Mouse (Mus musculus): ENCODE measurements around the gene Cpn1. TPM values are rescaled to one million over a fixed set of nuclear protein-coding genes. Genes with fewer than 3 reads are reported as not detected.

Gene Cpn1
- polyA plus RNA-seq, 1 experiment from 2014 or later, result 0.33 TPM

DNA sequence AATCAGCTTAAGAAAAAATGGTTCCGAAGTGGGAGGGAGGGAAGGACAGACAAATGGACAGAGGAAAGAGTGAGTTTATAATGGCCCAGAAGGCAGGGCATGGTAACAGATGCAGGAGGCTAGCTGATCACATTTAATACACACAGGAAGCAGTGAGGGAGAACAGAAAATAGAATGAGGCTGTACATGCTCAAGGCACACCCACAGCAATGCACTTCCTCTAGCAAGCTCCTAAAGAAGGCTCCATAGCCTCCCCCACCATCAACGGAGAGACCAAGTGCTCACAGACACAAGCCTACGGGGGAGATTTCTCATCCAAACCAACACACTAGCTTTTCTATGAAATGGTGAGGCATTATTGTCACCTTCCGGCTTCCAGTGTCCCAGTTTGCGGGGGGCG is 12.1 kb downstream of the Cpn1 start:
- Histone ChIP-seq H3K27ac (replicated peaks; ENCODE audit: low read depth, low read length) (no peak overlapping the region), H3K9me3 (ENCODE audit: control insufficient read depth, low read length) (no peaks in the 10 kb centered on the region), H3K36me3 (ENCODE audit: control insufficient read depth, insufficient read depth, low read length) (no peaks in the 10 kb centered on the region), H3K4me2 (ENCODE audit: low read depth, low read length) (no peak overlapping the region), H3K4me3 (ENCODE audit: low read depth, low read length) (no peak overlapping the region), H3K4me1 (ENCODE audit: control insufficient read depth, insufficient read depth, low read length) (no peaks in the 10 kb centered on the region), H3K9ac (ENCODE audit: low read depth, low read length) (no peak overlapping the region), H3K27me3 (replicated peaks; ENCODE audit: control insufficient read depth, insufficient read depth, low read length) (no peaks in the 10 kb centered on the region)
- ATAC-seq (ENCODE audit: low read depth) (no peak), DNase-seq (ENCODE audit: low spot score) (no peak)
- 91% methylated on average over 6 of the region's 6 CpGs for WGBS

- no peak overlapping the region for H3K9ac ChIP-seq (ENCODE audit: low read depth, low read length)
- WGBS, result 85% methylated on average over 9 of the region's 9 CpGs
- no peaks in the 10 kb centered on the region for H3K27me3 ChIP-seq (replicated peaks; ENCODE audit: control insufficient read depth, insufficient read depth, low read length)
- DNase-seq (ENCODE audit: low spot score), result no peak
- H3K4me2 ChIP-seq (ENCODE audit: low read depth, low read length), result no peak overlapping the region
- no peaks in the 10 kb centered on the region for H3K4me1 ChIP-seq (ENCODE audit: control insufficient read depth, insufficient read depth, low read length)
- no peak overlapping the region for H3K4me3 ChIP-seq (ENCODE audit: low read depth, low read length)
- no peak for ATAC-seq (ENCODE audit: low read depth)
- no peak overlapping the region for H3K27ac ChIP-seq (replicated peaks; ENCODE audit: low read depth, low read length)
- H3K9me3 ChIP-seq (ENCODE audit: control insufficient read depth, low read length), result no peaks in the 10 kb centered on the region
- H3K36me3 ChIP-seq (ENCODE audit: control insufficient read depth, insufficient read depth, low read length), result no peaks in the 10 kb centered on the region
Observed at GRCm38 (mm10) chr19:43973711-43974110, 12.6 kb downstream of the Cpn1 start.

DNA sequence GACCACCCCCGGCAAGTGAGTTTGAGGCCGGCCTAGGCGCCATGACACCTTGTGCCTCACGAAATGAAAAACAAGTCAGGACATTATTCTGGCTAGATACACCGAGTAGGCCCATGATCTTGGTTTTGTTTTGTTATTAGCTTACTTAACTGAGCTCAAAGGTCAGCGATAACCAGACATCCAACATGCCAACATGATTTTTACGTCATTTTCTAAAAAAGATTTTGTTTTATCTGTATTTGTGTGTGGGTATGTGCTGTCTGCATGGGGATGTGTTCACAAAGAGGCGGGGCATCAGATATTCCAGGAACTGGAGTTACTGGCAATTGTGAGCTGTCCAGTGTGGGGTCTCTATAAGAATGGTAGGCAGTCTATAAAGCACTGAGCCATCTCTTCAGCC is 14.2 kb downstream of the Cpn1 start:
- H3K4me1 ChIP-seq (ENCODE audit: control insufficient read depth, insufficient read depth, low read length), result no peaks in the 10 kb centered on the region
- no peak overlapping the region for H3K4me2 ChIP-seq (ENCODE audit: low read depth, low read length)
- no peaks in the 10 kb centered on the region for H3K27me3 ChIP-seq (replicated peaks; ENCODE audit: control insufficient read depth, insufficient read depth, low read length)
- ATAC-seq (ENCODE audit: low read depth) (no peak), DNase-seq (ENCODE audit: low spot score) (no peak)
- no peak overlapping the region for H3K9ac ChIP-seq (ENCODE audit: low read depth, low read length)
- H3K4me3 ChIP-seq (ENCODE audit: low read depth, low read length), result no peak overlapping the region
- no peaks in the 10 kb centered on the region for H3K9me3 ChIP-seq (ENCODE audit: control insufficient read depth, low read length)
- no peak overlapping the region for H3K27ac ChIP-seq (replicated peaks; ENCODE audit: low read depth, low read length)
- no peaks in the 10 kb centered on the region for H3K36me3 ChIP-seq (ENCODE audit: control insufficient read depth, insufficient read depth, low read length)
- WGBS, result 91% methylated on average over 8 of the region's 8 CpGs

GRCm38 (mm10) chr19:43968436-43969026 is 17.8 kb downstream of the Cpn1 start:
- Histone ChIP-seq H3K27ac (replicated peaks; ENCODE audit: low read depth, low read length) (no peak overlapping the region), H3K9me3 (ENCODE audit: control insufficient read depth, low read length) (no peaks in the 10 kb centered on the region), H3K4me2 (ENCODE audit: low read depth, low read length) (no peak overlapping the region), H3K27me3 (replicated peaks; ENCODE audit: control insufficient read depth, insufficient read depth, low read length) (no peaks in the 10 kb centered on the region), H3K36me3 (ENCODE audit: control insufficient read depth, insufficient read depth, low read length) (no peaks in the 10 kb centered on the region), H3K4me3 (ENCODE audit: low read depth, low read length) (no peak overlapping the region), H3K4me1 (ENCODE audit: control insufficient read depth, insufficient read depth, low read length) (no peaks in the 10 kb centered on the region), H3K9ac (ENCODE audit: low read depth, low read length) (no peak overlapping the region)
- 57% methylated on average over 5 of the region's 11 CpGs for WGBS
- DNase-seq (ENCODE audit: low spot score), result no peak
- no peak for ATAC-seq (ENCODE audit: low read depth)

DNA sequence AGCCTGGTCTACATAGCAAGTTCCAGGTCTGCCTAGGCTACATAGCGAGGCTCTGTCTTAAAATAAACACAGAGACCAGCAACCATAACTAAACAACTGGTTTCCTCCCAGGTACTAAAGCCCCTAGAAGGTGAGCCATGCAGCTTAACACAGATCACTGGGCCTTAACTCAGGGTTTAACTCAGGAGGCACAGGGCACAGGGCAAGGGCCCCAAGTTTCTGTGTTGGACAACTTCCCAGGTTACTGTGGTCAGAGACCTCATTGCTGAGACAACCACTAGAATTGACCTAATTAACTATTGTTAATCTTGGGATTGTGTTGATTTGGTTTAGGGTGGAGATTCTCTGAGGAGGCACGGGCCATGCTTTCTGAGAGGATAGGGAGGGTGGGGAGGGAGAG is 19.9 kb downstream of the Cpn1 start:
- Histone ChIP-seq H3K27me3 (replicated peaks; ENCODE audit: control insufficient read depth, insufficient read depth, low read length) (no peaks in the 10 kb centered on the region), H3K4me2 (ENCODE audit: low read depth, low read length) (no peak overlapping the region)
- 75% methylated on average over 2 of the region's 2 CpGs for WGBS

DNA sequence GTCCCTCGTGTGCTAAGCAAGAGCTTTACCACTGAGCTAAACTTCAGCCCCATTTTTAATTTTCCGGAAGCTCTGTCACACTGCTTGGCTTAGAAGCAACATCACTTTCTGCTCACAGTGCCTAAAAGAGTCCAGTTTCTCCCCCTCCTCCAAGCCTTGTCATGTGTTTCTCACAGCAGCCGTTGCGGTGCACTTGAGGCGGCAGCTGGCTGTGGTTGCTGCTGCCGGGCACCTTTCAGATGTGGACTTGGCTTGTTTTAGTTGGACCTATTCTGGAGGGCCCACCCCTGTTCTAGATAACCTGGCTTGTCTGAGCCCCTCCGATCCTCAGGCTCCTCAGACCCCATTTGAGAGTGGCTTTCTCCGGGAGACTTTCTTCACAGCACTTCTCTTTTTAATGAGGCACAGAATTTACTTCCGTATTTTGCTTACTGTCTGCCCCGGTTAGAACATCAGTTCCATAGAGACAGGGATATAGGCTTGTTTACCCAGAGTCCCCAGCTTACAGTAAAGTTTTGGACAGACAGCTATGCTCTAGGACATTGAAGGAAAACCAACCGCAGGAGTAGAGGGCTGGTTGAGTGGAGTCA is 20.8 kb downstream of the Cpn1 start:
- Histone ChIP-seq H3K9me3 (ENCODE audit: control insufficient read depth, low read length) (peaks cover 4% of the 10 kb centered on the region; the same call in 1 of the 2 replicates), H3K27me3 (replicated peaks; ENCODE audit: control insufficient read depth, insufficient read depth, low read length) (no peaks in the 10 kb centered on the region), H3K9ac (ENCODE audit: low read depth, low read length) (no peak overlapping the region), H3K4me3 (ENCODE audit: low read depth, low read length) (no peak overlapping the region), H3K27ac (replicated peaks; ENCODE audit: low read depth, low read length) (no peak overlapping the region), H3K4me1 (ENCODE audit: control insufficient read depth, insufficient read depth, low read length) (no peaks in the 10 kb centered on the region), H3K4me2 (ENCODE audit: low read depth, low read length) (no peak overlapping the region), H3K36me3 (ENCODE audit: control insufficient read depth, insufficient read depth, low read length) (no peaks in the 10 kb centered on the region)
- 69% methylated on average over 11 of the region's 11 CpGs for WGBS
- DNase-seq (ENCODE audit: low spot score) (no peak), ATAC-seq (ENCODE audit: low read depth) (no peak)

More for the DNA sequence above, 19.9 kb downstream of the Cpn1 start:
- Histone ChIP-seq H3K9me3 (ENCODE audit: control insufficient read depth, low read length) (no peaks in the 10 kb centered on the region), H3K36me3 (ENCODE audit: control insufficient read depth, insufficient read depth, low read length) (no peaks in the 10 kb centered on the region), H3K4me1 (ENCODE audit: control insufficient read depth, insufficient read depth, low read length) (no peaks in the 10 kb centered on the region), H3K27ac (replicated peaks; ENCODE audit: low read depth, low read length) (no peak overlapping the region), H3K9ac (ENCODE audit: low read depth, low read length) (no peak overlapping the region), H3K4me3 (ENCODE audit: low read depth, low read length) (no peak overlapping the region)
- ATAC-seq (ENCODE audit: low read depth), result no peak
- no peak for DNase-seq (ENCODE audit: low spot score)

GRCm38 (mm10) chr19:43962795-43963194 is 23.6 kb downstream of the Cpn1 start:
- no peak for ATAC-seq (ENCODE audit: low read depth)
- 59% methylated on average over 9 of the region's 9 CpGs for WGBS

DNA sequence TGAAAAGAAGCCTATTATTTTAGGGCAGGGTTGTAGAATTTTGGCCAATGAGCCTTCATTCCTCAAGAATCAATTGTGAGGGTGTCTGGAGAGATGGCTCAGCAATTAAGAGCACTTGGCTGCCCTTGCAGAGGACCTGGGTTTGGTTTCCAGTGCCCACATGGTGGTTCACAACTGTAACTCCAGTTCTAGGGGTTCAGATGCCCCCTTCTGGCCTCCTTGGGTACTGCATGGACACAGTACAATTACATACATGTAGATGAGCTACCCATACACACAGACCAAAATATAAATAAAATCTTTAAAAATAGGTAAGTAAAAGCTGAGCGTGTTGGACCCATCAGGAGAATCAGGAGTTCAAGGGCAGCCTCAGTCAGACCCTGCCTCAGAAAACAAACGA is 25.2 kb downstream of the Cpn1 start:
- Histone ChIP-seq H3K9ac (ENCODE audit: low read depth, low read length) (no peak overlapping the region), H3K4me1 (ENCODE audit: control insufficient read depth, insufficient read depth, low read length) (peaks cover 10% of the 10 kb centered on the region; the same call in 1 of the 2 replicates), H3K27me3 (replicated peaks; ENCODE audit: control insufficient read depth, insufficient read depth, low read length) (no peaks in the 10 kb centered on the region), H3K4me2 (ENCODE audit: low read depth, low read length) (no peak overlapping the region), H3K4me3 (ENCODE audit: low read depth, low read length) (no peak overlapping the region), H3K9me3 (ENCODE audit: control insufficient read depth, low read length) (peaks cover 4% of the 10 kb centered on the region; the same call in 1 of the 2 replicates), H3K36me3 (ENCODE audit: control insufficient read depth, insufficient read depth, low read length) (no peaks in the 10 kb centered on the region), H3K27ac (replicated peaks; ENCODE audit: low read depth, low read length) (no peak overlapping the region)
- ATAC-seq (ENCODE audit: low read depth), result no peak
- 84% methylated on average over 2 of the region's 2 CpGs for WGBS
- no peak for DNase-seq (ENCODE audit: low spot score)

More at GRCm38 (mm10) chr19:43962795-43963194, 23.6 kb downstream of the Cpn1 start:
- H3K9me3 ChIP-seq (ENCODE audit: control insufficient read depth, low read length), result peaks cover 4% of the 10 kb centered on the region; the same call in 1 of the 2 replicates
- no peak overlapping the region for H3K4me3 ChIP-seq (ENCODE audit: low read depth, low read length)
- 0 out of 2 replicates have a peak, but pooled peaks cover 4% of the 10 kb centered on the region for H3K4me1 ChIP-seq (ENCODE audit: control insufficient read depth, insufficient read depth, low read length)
- H3K4me2 ChIP-seq (ENCODE audit: low read depth, low read length), result no peak overlapping the region
- no peaks in the 10 kb centered on the region for H3K27me3 ChIP-seq (replicated peaks; ENCODE audit: control insufficient read depth, insufficient read depth, low read length)
- no peak overlapping the region for H3K27ac ChIP-seq (replicated peaks; ENCODE audit: low read depth, low read length)
- DNase-seq (ENCODE audit: low spot score), result no peak
- H3K36me3 ChIP-seq (ENCODE audit: control insufficient read depth, insufficient read depth, low read length), result no peaks in the 10 kb centered on the region
- no peak overlapping the region for H3K9ac ChIP-seq (ENCODE audit: low read depth, low read length)

DNA sequence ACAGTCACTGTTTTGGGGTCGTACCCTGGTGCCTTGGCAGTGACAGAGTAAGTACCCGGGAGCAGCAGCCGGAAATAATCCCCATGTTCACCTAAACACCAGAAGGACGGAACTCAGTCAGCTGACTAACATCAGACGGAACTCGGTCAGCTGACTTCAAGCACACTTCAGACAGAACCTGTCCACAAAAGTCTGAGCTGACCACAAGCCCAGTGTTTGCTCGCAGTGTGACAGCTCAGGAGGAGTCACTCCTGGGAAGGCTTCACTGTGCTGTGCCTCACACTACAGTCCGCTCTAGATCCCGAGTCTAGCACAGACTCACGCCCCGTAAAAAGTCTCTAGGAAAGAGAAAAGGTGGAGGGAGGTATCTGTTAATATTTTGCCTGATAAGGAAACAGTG is 26.3 kb downstream of the Cpn1 start:
- H3K9me3 ChIP-seq (ENCODE audit: control insufficient read depth, low read length), result peaks cover 4% of the 10 kb centered on the region; the same call in 1 of the 2 replicates
- no peak for ATAC-seq (ENCODE audit: low read depth)
- no peaks in the 10 kb centered on the region for H3K27me3 ChIP-seq (replicated peaks; ENCODE audit: control insufficient read depth, insufficient read depth, low read length)
- H3K4me3 ChIP-seq (ENCODE audit: low read depth, low read length), result no peak overlapping the region
- H3K36me3 ChIP-seq (ENCODE audit: control insufficient read depth, insufficient read depth, low read length), result no peaks in the 10 kb centered on the region
- H3K4me2 ChIP-seq (ENCODE audit: low read depth, low read length), result no peak overlapping the region
- no peak overlapping the region for H3K9ac ChIP-seq (ENCODE audit: low read depth, low read length)
- DNase-seq (ENCODE audit: low spot score), result no peak
- no peak overlapping the region for H3K27ac ChIP-seq (replicated peaks; ENCODE audit: low read depth, low read length)
- H3K4me1 ChIP-seq (ENCODE audit: control insufficient read depth, insufficient read depth, low read length), result peaks cover 10% of the 10 kb centered on the region; the same call in 1 of the 2 replicates
- 84% methylated on average over 11 of the region's 11 CpGs for WGBS

All from embryonic facial prominence, embryonic 14.5 days (tissue).